ENCODE assay signal across 2 mouse cellular contexts in the genomic region with DNA sequence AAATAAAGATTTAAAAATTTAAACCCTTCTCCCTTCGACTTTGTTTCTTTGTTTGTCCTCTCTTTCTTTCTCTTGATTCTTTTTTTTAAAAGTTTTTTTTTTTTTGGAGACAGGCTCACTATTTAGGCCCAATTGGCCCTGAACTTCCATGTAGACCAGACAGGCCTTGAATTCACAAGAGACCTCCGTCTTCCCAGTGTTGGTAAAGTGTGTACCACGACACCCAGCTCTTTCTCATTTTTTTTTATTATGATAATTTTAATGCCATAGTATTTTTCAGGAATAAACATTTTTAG.
TF ChIP-seq lines count a peak whose summit lies in the region.

No protein-coding gene starts in this region.

TF ChIP-seq in CH12.LX, 34 proteins besides CTCF, POLR2A, EP300 and RAD21 (continued from another document):
- peak; percentile 82 for TF ChIP-seq ZNF384 (IDR thresholded peaks at IDR 0.05; ENCODE audit: low read depth, low read length)
- TF ChIP-seq MAX (IDR thresholded peaks at IDR 0.05; ENCODE audit: low read length) = peak; percentile 47; the same call in 1 of the 2 replicates
- TF ChIP-seq USF1 (IDR thresholded peaks at IDR 0.05; ENCODE audit: low read depth, low read length) = no peak
- 0 out of 2 replicates have a peak, but pooled peaks have one; percentile 22 for TF ChIP-seq BHLHE40 (IDR thresholded peaks at IDR 0.05; ENCODE audit: low read depth, low read length)
- no peak for TF ChIP-seq UBTF (IDR thresholded peaks at IDR 0.05; ENCODE audit: low read depth, low read length)
- TF ChIP-seq CHD1 (IDR thresholded peaks at IDR 0.05; ENCODE audit: low read depth, low read length) = peak; percentile 62; the same call in 1 of the 2 replicates
- 0 out of 2 replicates have a peak, but pooled peaks have one; percentile 11 for TF ChIP-seq MYC (IDR thresholded peaks at IDR 0.05; ENCODE audit: low read depth, low read length)
- TF ChIP-seq SIN3A (IDR thresholded peaks at IDR 0.05; ENCODE audit: low read length) = peak; percentile 15; the same call in 1 of the 2 replicates
- TF ChIP-seq ZMIZ1 (IDR thresholded peaks at IDR 0.05; ENCODE audit: low read depth, low read length) = no peak
- TF ChIP-seq CHD2 (IDR thresholded peaks at IDR 0.05; ENCODE audit: low read length) = 0 out of 2 replicates have a peak, but pooled peaks have one; percentile 52
- 0 out of 2 replicates have a peak, but pooled peaks have one; percentile 21 for TF ChIP-seq ELF1 (IDR thresholded peaks at IDR 0.05; ENCODE audit: low read depth, low read length)
- peak; percentile 58; the same call in 1 of the 2 replicates for TF ChIP-seq MAZ (IDR thresholded peaks at IDR 0.05; ENCODE audit: low read depth, low read length)
- TF ChIP-seq HCFC1 (IDR thresholded peaks at IDR 0.05; ENCODE audit: low read depth, low read length) = peak; percentile 50; the same call in 1 of the 2 replicates

TF ChIP-seq in ES-E14, 5 proteins besides CTCF, POLR2A, EP300 and RAD21 (continued from another document):
- no peak for TF ChIP-seq HCFC1 (IDR thresholded peaks at IDR 0.05; ENCODE audit: borderline replicate concordance, insufficient read depth, low read length)
